Mouse (Mus musculus) CH12.LX (cell line): ENCODE results near the gene Lnx1.

Experiments
- CTCF ChIP-seq, 2 experiments: IDR thresholded peaks in 1 of 2; conservative IDR thresholded peaks in 1 of 2; 2 replicates each; pipeline ENCODE4 v1.5.1; 2011 to 2012; ENCODE audit warnings: low read depth in 2 of 2, low read length in 2 of 2, improper control_type of control experiment in 1 of 2, inconsistent platforms in 1 of 2, mild to moderate bottlenecking in 1 of 2, moderate library complexity in 1 of 2
- GABPA ChIP-seq: IDR thresholded peaks from 2 replicates; pipeline ENCODE4 v1.6.1; 2012; ENCODE audit warnings: low read depth, low read length, improper control_type of control experiment, inconsistent platforms; ENCODE audit not compliant: insufficient replicate concordance
- MXI1 ChIP-seq: IDR thresholded peaks from 2 replicates; pipeline ENCODE4 v1.6.1; 2011; ENCODE audit warnings: mild to moderate bottlenecking, low read depth, low read length, improper control_type of control experiment
- TBP ChIP-seq: conservative IDR thresholded peaks from 2 replicates; pipeline ENCODE4 v1.6.1; 2011; ENCODE audit warnings: low read depth, low read length, improper control_type of control experiment
- USF1 ChIP-seq: IDR thresholded peaks from 2 replicates; pipeline ENCODE4 v1.6.1; 2014; ENCODE audit warnings: low read depth, mild to moderate bottlenecking, inconsistent platforms, low read length, improper control_type of control experiment
- ZKSCAN1 ChIP-seq: IDR thresholded peaks from 2 replicates; pipeline ENCODE4 v1.6.1; 2012; ENCODE audit warnings: low read depth, inconsistent platforms, low read length, improper control_type of control experiment, borderline replicate concordance

GRCm38 (mm10) chr5:74720661-74721060, 17.9 kb upstream of the Lnx1 start:
- TF ChIP-seq TBP (no peak), USF1 (no peak), MXI1 (no peak), GABPA (no peak), CTCF (conservative IDR thresholded peaks at IDR 0.05 in 1 of 2, IDR thresholded peaks at IDR 0.05 in 1 of 2; ENCODE audit: low read depth in 2 of 2, low read length in 2 of 2) (no peak), ZKSCAN1 (no peak)
